8 mouse cellular contexts compared by ENCODE assay signal in genomic region chr10:75304413-75304812, GRCm38 (mm10). TPM values are rescaled to one million over a fixed set of nuclear protein-coding genes. Genes with fewer than 3 reads are reported as not detected.
DNase-seq lines count a peak whose midpoint lies in the region; TF ChIP-seq lines count a peak whose summit lies in the region.

No protein-coding gene starts in this region.

- no peak for TF ChIP-seq POLR2A in brain, embryonic 14.5 days (IDR thresholded peaks at IDR 0.05; ENCODE audit: borderline replicate concordance, extremely low read depth, insufficient read depth, insufficient read length, poor library complexity, severe bottlenecking)

- TF ChIP-seq CTCF in layer of hippocampus, adult 2 months (conservative IDR thresholded peaks at IDR 0.05): no peak
- no peak for TF ChIP-seq CTCF in brain, embryonic 14.5 days (IDR thresholded peaks at IDR 0.05; ENCODE audit: borderline replicate concordance, extremely low read depth, insufficient read depth, insufficient read length)

- DNase-seq in layer of hippocampus, adult 2 months (ENCODE audit: low spot score in 2 of 2): no peak
- no peak for DNase-seq in layer of hippocampus, adult 8-10 months (ENCODE audit: low spot score in 2 of 2)
- DNase-seq in brain, embryonic 14.5 days (ENCODE audit: low read depth): peak; percentile 19
- peak; percentile 48 for DNase-seq in heart, adult 8-10 months (ENCODE audit: low spot score)
- peak; percentile 46 to 56 for DNase-seq in kidney, postnatal 4 days
- DNase-seq in urinary bladder, adult 18-20 months (ENCODE audit: low spot score in 2 of 2): no peak
- DNase-seq in spleen, postnatal 4 days (ENCODE audit: low spot score in 2 of 2): no peak
- DNase-seq in embryo, embryonic 11 days: no peak

- H3K4me3 ChIP-seq in layer of hippocampus, adult 2 months: no peak overlapping the region

- H3K27ac ChIP-seq in layer of hippocampus, adult 2 months: peak overlapping the region; percentile 56; the same call in 1 of the 2 replicates

RNA-seq across cellular contexts. Expression of gene Adora2a, which starts 12.3 kb away (rescaled TPM):
- 1 to 10 TPM; 2.4 to 2.7 TPM for total RNA-seq in layer of hippocampus, adult 2 months (2021)
- 1 to 10 TPM; 1.1 to 2.7 (median 1.9) TPM for total RNA-seq in layer of hippocampus, adult 8-10 months (2022)
- polyA plus RNA-seq in brain, embryonic 14.5 days (2012; rRNA removed): 8.9 and 9.3 TPM in 2 replicates
- total RNA-seq in heart, adult 8-10 months (2022): 1 to 10 TPM; 5.8 to 9.3 (median 7.0) TPM

Comparison
In these comparisons a context has a peak if more than half of its experiments do, and no peak if none do; other contexts are left out.
1. DNase-seq: peak in brain, embryonic 14.5 days (single experiment), heart, adult 8-10 months (single experiment) and kidney, postnatal 4 days (2 of 2); none in layer of hippocampus, adult 2 months (0 of 2), layer of hippocampus, adult 8-10 months (0 of 2), urinary bladder, adult 18-20 months (0 of 2), spleen, postnatal 4 days (0 of 2) and embryo, embryonic 11 days (single experiment).